Mouse (Mus musculus): ENCODE results near the gene Tex50. TPM values are rescaled to one million over a fixed set of nuclear protein-coding genes. Genes with fewer than 3 reads are reported as not detected.
"Not testable (repeated sequence)": the region's sequence is repeated elsewhere in the genome, so short reads cannot be mapped to it uniquely, and the experiment has no call there.

Gene Tex50
- polyA plus RNA-seq, 1 experiment from 2014 or later, result 0.23 TPM

DNA sequence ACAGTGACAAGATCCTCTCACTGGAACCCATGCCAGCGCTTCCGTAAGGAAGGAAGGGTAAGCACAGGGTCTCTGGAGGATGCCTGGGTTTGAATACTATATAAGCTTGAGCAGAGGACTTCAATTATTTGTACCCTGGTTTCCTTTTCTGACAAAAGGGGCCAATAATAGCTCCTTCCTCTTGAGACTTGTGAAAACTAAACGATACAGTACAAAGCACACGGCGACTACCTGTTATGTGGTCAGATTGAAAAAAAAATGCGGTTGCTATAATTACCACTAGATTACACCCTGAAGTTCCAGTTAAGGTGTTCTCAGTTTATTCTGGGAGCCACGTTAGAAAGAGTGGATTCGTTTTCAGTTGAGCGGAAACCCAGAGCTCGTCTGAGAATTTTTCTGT, 2.6 kb downstream of the Tex50 start:
- Histone ChIP-seq H3K36me3 (no peaks in the 10 kb centered on the region), H3K27me3 (no peaks in the 10 kb centered on the region), H3K9ac (no peak overlapping the region), H3K4me2 (replicated peaks) (no peak overlapping the region), H3K9me3 (replicated peaks) (no peaks in the 10 kb centered on the region), H3K27ac (replicated peaks) (no peak overlapping the region), H3K4me1 (no peaks in the 10 kb centered on the region), H3K4me3 (replicated peaks) (no peak overlapping the region)
- no peak for ATAC-seq (ENCODE audit: insufficient number of reproducible peaks, low FRiP score, low TSS enrichment, low read depth)
- WGBS, result 78% methylated on average over 10 of the region's 10 CpGs

DNA sequence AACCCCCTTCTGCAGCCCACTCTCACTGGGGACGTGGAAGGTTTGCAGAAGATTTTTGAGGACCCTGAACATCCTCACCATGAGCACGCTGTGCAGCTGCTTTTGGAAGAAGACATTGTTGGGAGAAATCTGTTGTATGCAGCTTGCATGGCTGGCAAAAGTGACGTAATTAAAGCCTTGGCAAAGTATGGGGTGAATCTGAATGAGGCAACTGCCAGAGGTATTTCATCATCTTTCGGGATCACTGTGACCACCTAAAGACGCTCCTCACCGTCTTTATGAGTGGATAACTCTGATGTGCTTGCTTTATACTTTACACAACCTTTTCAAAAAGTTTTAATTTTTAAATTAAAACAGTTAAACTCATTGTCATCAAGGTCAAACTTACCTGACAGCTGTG, 8.0 kb downstream of the Tex50 start:
- no peaks in the 10 kb centered on the region for H3K27me3 ChIP-seq
- no peak overlapping the region for H3K9ac ChIP-seq
- no peaks in the 10 kb centered on the region for H3K4me1 ChIP-seq
- ATAC-seq (ENCODE audit: insufficient number of reproducible peaks, low FRiP score, low TSS enrichment, low read depth), result no peak
- WGBS, result 70% methylated on average over 6 of the region's 6 CpGs
- no peaks in the 10 kb centered on the region for H3K36me3 ChIP-seq
- no peak overlapping the region for H3K4me2 ChIP-seq (replicated peaks)
- no peak overlapping the region for H3K4me3 ChIP-seq (replicated peaks)
- no peaks in the 10 kb centered on the region for H3K9me3 ChIP-seq (replicated peaks)
- no peak overlapping the region for H3K27ac ChIP-seq (replicated peaks)

DNA sequence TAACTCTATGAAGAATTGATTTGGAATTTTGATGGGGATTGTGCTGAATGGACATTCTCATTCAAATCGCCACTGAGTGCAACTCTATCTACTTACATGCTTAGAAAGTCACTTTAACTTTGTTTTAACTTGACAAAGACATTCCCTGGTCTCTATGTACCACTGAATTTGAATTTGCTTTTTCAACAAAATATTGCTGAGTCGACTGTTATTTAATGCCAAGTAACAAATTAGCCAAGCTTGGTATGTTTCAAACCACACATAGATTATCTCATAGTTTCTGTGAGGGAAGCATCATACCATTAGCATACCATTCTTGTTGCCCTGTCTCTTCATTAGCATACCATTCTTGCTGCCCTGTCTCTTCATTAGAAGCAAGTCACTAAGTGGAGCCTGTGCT, 11.2 kb downstream of the Tex50 start:
- Histone ChIP-seq H3K27ac (replicated peaks) (no peak overlapping the region), H3K4me1 (no peaks in the 10 kb centered on the region), H3K4me3 (replicated peaks) (no peak overlapping the region), H3K36me3 (no peaks in the 10 kb centered on the region), H3K4me2 (replicated peaks) (no peak overlapping the region), H3K9ac (no peak overlapping the region), H3K27me3 (no peaks in the 10 kb centered on the region), H3K9me3 (replicated peaks) (no peaks in the 10 kb centered on the region)
- 74% methylated on average over 2 of the region's 2 CpGs for WGBS
- no peak for ATAC-seq (ENCODE audit: insufficient number of reproducible peaks, low FRiP score, low TSS enrichment, low read depth)

DNA sequence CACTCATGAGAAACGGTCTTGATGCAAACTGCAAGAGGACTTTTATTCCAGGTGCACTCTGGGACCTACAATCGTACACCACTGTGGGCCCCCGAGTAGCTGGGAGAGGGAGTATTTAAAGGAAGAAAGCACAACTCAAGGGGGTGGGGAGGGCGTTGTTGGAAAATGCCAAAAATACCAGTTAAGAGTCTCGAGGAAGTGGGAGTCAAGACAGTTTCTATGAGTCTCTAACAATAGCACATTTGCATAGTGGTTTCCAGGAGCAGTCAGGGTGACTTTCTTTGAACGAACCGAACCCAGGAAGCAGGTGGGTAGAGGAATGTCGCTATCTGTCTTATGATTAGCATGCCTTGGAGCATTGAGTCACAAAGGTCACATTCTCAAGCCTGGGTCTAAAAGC, 13.5 kb downstream of the Tex50 start:
- ATAC-seq (ENCODE audit: insufficient number of reproducible peaks, low FRiP score, low TSS enrichment, low read depth); H3K4me1 ChIP-seq: not testable (repeated sequence)
- 84% methylated on average over 8 of the region's 8 CpGs for WGBS

DNA sequence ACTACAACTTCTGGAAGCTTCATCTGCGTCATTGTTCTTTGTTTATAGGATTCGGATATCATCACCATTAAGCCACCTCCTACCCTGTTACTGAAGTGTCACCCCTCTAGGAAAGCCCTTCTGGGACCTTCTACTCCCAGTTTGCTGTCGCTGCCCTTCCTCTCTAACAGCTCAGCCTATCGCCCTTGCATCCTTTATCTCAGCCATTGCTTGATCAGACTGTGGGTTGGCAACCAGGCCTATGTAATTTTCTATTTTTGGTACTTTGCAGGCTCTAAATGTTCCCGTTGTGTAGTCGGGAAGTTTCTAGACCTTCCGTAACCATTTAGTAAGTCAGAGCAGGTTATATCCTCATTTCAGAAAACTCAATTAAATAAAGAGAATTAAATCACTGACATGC, 15.9 kb downstream of the Tex50 start:
- Histone ChIP-seq H3K9me3 (replicated peaks) (no peaks in the 10 kb centered on the region), H3K9ac (no peak overlapping the region), H3K27me3 (no peaks in the 10 kb centered on the region), H3K27ac (replicated peaks) (no peak overlapping the region), H3K36me3 (no peaks in the 10 kb centered on the region), H3K4me3 (replicated peaks) (peak overlapping the region; percentile 41; the same call in 1 of the 2 replicates), H3K4me1 (peaks cover 5% of the 10 kb centered on the region; the same call in 1 of the 2 replicates), H3K4me2 (replicated peaks) (peak overlapping the region; percentile 70; the same call in 1 of the 2 replicates)
- WGBS, result 86% methylated on average over 7 of the region's 7 CpGs
- no peak for ATAC-seq (ENCODE audit: insufficient number of reproducible peaks, low FRiP score, low TSS enrichment, low read depth)

More for the DNA sequence above, 13.5 kb downstream of the Tex50 start:
- not testable (repeated sequence) for H3K4me2 ChIP-seq (replicated peaks); H3K4me3 ChIP-seq (replicated peaks); H3K36me3 ChIP-seq; H3K27ac ChIP-seq (replicated peaks); H3K27me3 ChIP-seq; H3K9me3 ChIP-seq (replicated peaks); H3K9ac ChIP-seq

DNA sequence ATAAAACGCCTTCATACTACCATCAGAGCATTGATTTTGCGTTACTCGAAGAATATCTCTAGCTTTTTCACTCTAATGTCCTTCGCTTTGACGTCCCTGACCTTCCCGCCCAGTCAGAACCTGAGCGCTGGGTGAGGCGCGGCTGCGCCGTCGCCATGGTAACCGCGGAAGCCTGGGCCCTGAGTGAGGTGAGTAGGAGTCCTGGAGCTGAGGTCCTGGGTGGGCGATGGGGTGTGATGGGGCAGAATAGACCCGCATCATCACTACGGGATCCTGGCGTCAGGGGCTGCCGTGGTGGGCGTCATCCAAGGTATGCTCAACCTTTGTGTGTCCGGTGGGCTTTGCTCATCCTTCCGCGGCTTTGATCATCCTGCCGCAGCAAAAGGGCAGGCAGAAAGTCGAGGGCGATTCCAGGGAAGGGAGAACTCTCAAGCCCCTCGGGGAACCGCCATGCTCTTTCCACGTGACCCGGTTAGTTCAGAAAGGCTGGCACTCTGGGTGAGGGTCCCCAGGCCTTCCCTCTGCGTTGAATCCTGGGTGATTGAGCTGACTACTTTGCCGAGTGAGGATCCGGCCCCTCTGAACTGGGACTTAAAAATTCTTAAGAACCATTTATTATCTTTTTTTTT, 16.5 kb downstream of the Tex50 start, which contains the start of gene Ankrd45:
Gene Ankrd45, plus strand, starts transcription at position 161 of the 629 bp plus-strand sequence.
- 0 out of 2 replicates have a peak within 1 kb of the TSS, but pooled peaks have one; percentile 16 for H3K9ac ChIP-seq
- WGBS, result 7% methylated on average over 33 of the region's 33 CpGs

DNA sequence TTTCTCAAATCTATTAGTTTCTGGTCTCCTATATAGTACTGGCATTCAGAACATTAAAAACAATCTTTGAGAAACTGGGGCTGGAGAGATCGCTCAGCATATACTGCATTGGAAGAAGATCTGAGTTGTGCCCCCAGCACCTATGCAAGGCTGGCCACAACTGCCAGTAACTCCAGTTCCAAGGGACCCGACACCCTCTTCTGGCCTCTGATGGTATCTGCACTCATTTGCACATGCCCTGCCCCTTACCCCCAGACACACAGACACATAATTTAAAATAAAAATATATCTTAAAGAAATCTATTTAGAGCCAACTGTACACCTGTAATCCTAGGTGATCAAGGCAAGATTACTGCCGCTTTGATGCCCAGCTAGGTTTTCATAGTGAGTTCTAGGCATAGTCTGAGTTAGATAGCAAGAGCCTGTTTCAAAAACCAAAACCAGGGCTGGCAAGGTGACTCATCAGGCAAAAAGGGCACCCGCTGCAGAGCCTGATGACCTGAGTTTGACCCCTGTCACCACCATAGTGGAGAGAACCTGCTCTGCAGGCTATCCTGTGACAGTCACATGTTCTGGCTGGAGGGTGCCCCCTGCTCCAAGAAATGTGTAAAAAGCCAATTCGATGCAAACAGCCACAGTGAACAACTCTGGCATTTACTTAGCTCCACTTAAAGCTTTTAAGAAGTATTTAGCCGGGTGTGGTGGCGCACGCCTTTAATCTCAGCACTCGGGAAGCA, 18.9 kb downstream of the Tex50 start:
- Histone ChIP-seq H3K4me2 (replicated peaks) (no peak overlapping the region), H3K36me3 (no peaks in the 10 kb centered on the region), H3K27me3 (no peaks in the 10 kb centered on the region), H3K4me3 (replicated peaks) (no peak overlapping the region), H3K9me3 (replicated peaks) (no peaks in the 10 kb centered on the region), H3K9ac (no peak overlapping the region), H3K4me1 (peaks cover 5% of the 10 kb centered on the region; the same call in 1 of the 2 replicates), H3K27ac (replicated peaks) (no peak overlapping the region)
- 81% methylated on average over 9 of the region's 9 CpGs for WGBS
- no peak for ATAC-seq (ENCODE audit: insufficient number of reproducible peaks, low FRiP score, low TSS enrichment, low read depth)

More for the DNA sequence above, 16.5 kb downstream of the Tex50 start, which contains the start of gene Ankrd45:
- peak within 1 kb of the TSS; percentile 41 for H3K4me3 ChIP-seq (replicated peaks)
- no peaks in the 10 kb centered on the region for H3K27me3 ChIP-seq
- peak within 1 kb of the TSS; percentile 70 for H3K4me2 ChIP-seq (replicated peaks)
- peak; percentile 85 for ATAC-seq (ENCODE audit: insufficient number of reproducible peaks, low FRiP score, low TSS enrichment, low read depth)
- no peak within 1 kb of the TSS for H3K27ac ChIP-seq (replicated peaks)
- no peaks in the 10 kb centered on the region for H3K36me3 ChIP-seq
- H3K4me1 ChIP-seq, result peaks cover 5% of the 10 kb centered on the region; the same call in 1 of the 2 replicates
- H3K9me3 ChIP-seq (replicated peaks), result no peaks in the 10 kb centered on the region

DNA sequence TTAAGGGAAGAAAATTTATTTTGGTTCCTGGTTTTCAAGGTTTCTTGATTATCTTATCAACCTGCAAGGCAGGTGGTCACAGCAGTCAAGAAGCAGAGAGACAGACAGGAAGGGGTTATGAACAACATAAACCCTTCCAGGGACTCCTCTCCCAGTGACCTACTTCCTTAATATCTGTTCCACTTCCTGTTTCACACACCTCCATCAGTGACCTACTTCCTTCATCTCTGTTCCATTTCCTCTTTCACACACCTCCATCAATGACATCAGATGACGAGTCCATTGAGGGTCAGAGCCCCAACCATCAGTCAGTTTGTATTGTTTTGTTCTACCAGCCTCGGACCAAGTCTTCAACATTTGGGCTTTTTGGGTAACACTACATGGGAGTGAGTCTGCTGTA, 19.6 kb downstream of the Tex50 start:
- no peak overlapping the region for H3K4me2 ChIP-seq (replicated peaks)
- WGBS, result 82% methylated on average over 2 of the region's 2 CpGs
- ATAC-seq (ENCODE audit: insufficient number of reproducible peaks, low FRiP score, low TSS enrichment, low read depth), result no peak

DNA sequence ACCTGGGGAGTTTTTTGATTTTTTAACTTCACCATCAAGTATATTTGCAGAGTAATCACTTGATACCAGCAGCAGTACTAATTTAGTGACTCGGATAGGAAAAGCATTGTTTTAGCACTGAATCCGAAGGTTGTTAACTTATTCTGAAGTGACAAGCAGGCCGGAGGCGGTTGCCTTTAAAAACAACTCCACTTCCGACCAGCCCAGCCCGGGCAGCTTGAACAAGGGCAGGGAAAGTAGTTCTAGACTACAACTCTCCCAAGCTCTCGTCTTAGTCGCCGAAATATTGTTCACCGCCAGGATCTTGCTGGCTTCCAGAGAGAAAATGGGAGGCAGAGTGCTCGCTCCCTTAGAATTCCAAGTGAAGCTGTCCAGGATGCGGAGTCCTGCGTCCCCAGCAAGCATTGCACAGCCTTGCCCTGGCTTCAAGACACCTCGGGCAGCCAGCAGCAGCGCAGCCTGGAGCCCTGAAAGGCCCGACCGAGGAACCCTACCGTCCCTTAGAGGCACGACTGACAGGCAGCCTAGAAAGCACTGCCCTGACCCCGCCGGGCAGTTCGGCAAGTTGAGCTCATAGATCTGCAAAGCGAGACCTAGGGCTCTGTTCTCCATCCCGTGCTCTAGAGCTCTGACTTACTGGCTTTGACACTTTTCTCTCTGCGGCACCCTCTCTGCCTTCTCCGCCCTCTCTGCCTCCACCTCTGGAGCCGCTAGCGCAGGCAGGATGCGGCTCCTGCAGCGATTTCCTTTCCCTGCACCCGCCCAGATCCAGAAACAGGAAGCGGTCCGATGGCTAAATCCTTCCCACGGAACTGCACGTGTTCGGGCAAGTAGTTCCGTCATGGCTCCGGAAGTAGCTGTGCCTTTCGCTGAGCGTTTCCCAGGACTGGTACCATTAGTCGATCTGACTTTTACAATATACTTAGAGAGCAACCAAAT, 28.1 kb downstream of the Tex50 start, which contains the start of gene Klhl20:
Gene Klhl20, minus strand, starts transcription at position 786 of the 939 bp plus-strand sequence.
- 2% methylated on average over 41 of the region's 41 CpGs for WGBS
- H3K27me3 ChIP-seq, result no peaks in the 10 kb centered on the region; the same call in 1 of the 2 replicates
- peaks cover 9% of the 10 kb centered on the region for H3K4me1 ChIP-seq
- peaks cover 5% of the 10 kb centered on the region; the same call in 1 of the 2 replicates for H3K36me3 ChIP-seq
- H3K4me3 ChIP-seq (replicated peaks), result peak within 1 kb of the TSS; percentile 83
- peak within 1 kb of the TSS; percentile 87 for H3K9ac ChIP-seq
- no peaks in the 10 kb centered on the region for H3K9me3 ChIP-seq (replicated peaks)
- peak within 1 kb of the TSS; percentile 74 for H3K4me2 ChIP-seq (replicated peaks)
- peak; percentile 89 for ATAC-seq (ENCODE audit: insufficient number of reproducible peaks, low FRiP score, low TSS enrichment, low read depth)
- H3K27ac ChIP-seq (replicated peaks), result peak within 1 kb of the TSS; percentile 90

More for the DNA sequence above, 19.6 kb downstream of the Tex50 start:
- H3K27me3 ChIP-seq, result no peaks in the 10 kb centered on the region
- no peak overlapping the region for H3K9ac ChIP-seq
- no peak overlapping the region for H3K27ac ChIP-seq (replicated peaks)
- no peaks in the 10 kb centered on the region for H3K9me3 ChIP-seq (replicated peaks)
- no peak overlapping the region for H3K4me3 ChIP-seq (replicated peaks)
- H3K36me3 ChIP-seq, result no peaks in the 10 kb centered on the region
- peaks cover 5% of the 10 kb centered on the region; the same call in 1 of the 2 replicates for H3K4me1 ChIP-seq

DNA sequence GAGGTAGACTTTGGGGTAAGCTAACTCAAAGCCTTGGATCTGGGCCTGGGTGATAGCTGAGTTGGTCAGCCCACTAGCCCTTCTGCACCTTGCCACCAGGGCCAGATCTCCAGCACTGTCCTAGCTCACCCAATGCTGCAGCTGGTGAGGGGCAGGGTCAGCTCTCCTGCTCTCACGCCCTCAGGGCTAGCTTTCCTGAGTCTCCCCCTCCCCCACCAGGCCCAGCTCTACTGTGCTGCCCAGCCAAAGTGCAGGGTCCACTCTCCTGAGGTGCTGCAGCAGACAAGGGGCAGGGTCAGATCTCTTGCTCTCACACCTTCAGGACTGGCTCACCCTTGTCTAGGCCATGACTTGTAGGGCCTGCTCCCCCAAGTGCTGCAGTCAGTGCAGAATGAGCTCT, 32.7 kb downstream of the Tex50 start:
- H3K4me3 ChIP-seq (replicated peaks), result no peak overlapping the region
- 75% methylated on average over 1 of the region's 1 CpGs for WGBS
- H3K4me2 ChIP-seq (replicated peaks), result no peak overlapping the region
- peaks cover 9% of the 10 kb centered on the region for H3K4me1 ChIP-seq
- H3K36me3 ChIP-seq, result peaks cover 5% of the 10 kb centered on the region; the same call in 1 of the 2 replicates
- 0 out of 2 replicates have a peak, but pooled peaks have one; percentile 43 for ATAC-seq (ENCODE audit: insufficient number of reproducible peaks, low FRiP score, low TSS enrichment, low read depth)
- H3K27me3 ChIP-seq, result no peaks in the 10 kb centered on the region
- no peak overlapping the region for H3K9ac ChIP-seq
- H3K27ac ChIP-seq (replicated peaks), result no peak overlapping the region
- H3K9me3 ChIP-seq (replicated peaks), result no peaks in the 10 kb centered on the region
